Mouse (Mus musculus) heart, adult 2 months (tissue): ENCODE measurements around the gene Atp5g1.

Experiments
- CTCF ChIP-seq: fragments of 200-600 bp; IDR thresholded peaks from 2 replicates; pipeline ENCODE4 v1.8.1; 2022; ENCODE audit warnings: antibody characterized with exemption, mild to moderate bottlenecking, moderate library complexity
- EP300 ChIP-seq: fragments of 200-500 bp; IDR thresholded peaks from 2 replicates; pipeline ENCODE4 v1.6.1; 2011; ENCODE audit warnings: low read depth, low read length, control low read depth; ENCODE audit not compliant: insufficient read depth
- POLR2A ChIP-seq: fragments of 200-500 bp; IDR thresholded peaks from 2 replicates; pipeline ENCODE4 v1.6.1; 2011; ENCODE audit warnings: mild to moderate bottlenecking, low read depth, low read length, control low read depth; ENCODE audit not compliant: insufficient read depth

GRCm38 (mm10) chr11:96092674-96093291 lies 17.3 kb upstream of the Atp5g1 start:
- TF ChIP-seq CTCF = no peak
- TF ChIP-seq POLR2A = no peak
- no peak for TF ChIP-seq EP300
